Mouse (Mus musculus) forebrain, postnatal 0 days (tissue): ENCODE data around the gene Ugt1a10. TPM values are rescaled to one million over a fixed set of nuclear protein-coding genes. Genes with fewer than 3 reads are reported as not detected.

Source experiments
- ATAC-seq: fragments of 200-750 bp; cut with Nextera tagmentation; 2 replicates; pipeline ENCODE4 v1.8.0; 2017; ENCODE audit warnings: mild to moderate bottlenecking, moderate library complexity
- DNase-seq: peaks from one replicate; pipeline ENCODE4 v3.0.0-alpha.2; 2015
- H3K27ac ChIP-seq: fragments of 300-500 bp; sonication (generic); 2 replicates; pipeline ENCODE4 v1.5.1; 2014; ENCODE audit warnings: low read depth, mild to moderate bottlenecking, antibody characterized with exemption, low read length, moderate library complexity, mixed read lengths
- H3K27me3 ChIP-seq: fragments of 300-500 bp; sonication (generic); 2 replicates; pipeline ENCODE4 v1.6.1; 2014; ENCODE audit warnings: mild to moderate bottlenecking, low read length, mixed read lengths; ENCODE audit not compliant: insufficient read depth
- H3K36me3 ChIP-seq: fragments of 300-500 bp; sonication (generic); 2 replicates; pipeline ENCODE4 v1.6.1; 2014; ENCODE audit warnings: mild to moderate bottlenecking, moderate library complexity; ENCODE audit not compliant: insufficient read depth
- H3K4me1 ChIP-seq: fragments of 300-500 bp; sonication (generic); 2 replicates; pipeline ENCODE4 v1.6.1; 2014; ENCODE audit warnings: antibody characterized with exemption; ENCODE audit not compliant: insufficient read depth
- H3K4me2 ChIP-seq: fragments of 300-500 bp; sonication (generic); 2 replicates; pipeline ENCODE4 v1.6.1; 2014; ENCODE audit warnings: low read depth, mild to moderate bottlenecking, moderate library complexity
- H3K4me3 ChIP-seq: fragments of 300-500 bp; sonication (generic); 2 replicates; pipeline ENCODE4 v1.5.1; 2014; ENCODE audit warnings: low read depth, low read length, mixed read lengths
- H3K9ac ChIP-seq: fragments of 300-500 bp; sonication (generic); 2 replicates; pipeline ENCODE4 v1.6.1; 2014; ENCODE audit warnings: mild to moderate bottlenecking
- H3K9me3 ChIP-seq: fragments of 300-500 bp; sonication (generic); 2 replicates; pipeline ENCODE4 v1.6.1; 2016; ENCODE audit warnings: low read length
- CTCF ChIP-seq: sonication (generic); IDR thresholded peaks from 2 replicates; pipeline ENCODE4 v1.5.1; 2016; ENCODE audit warnings: antibody characterized with exemption, control low read depth, low read depth
- WGBS: fragments of 180-500 bp; shearing (Covaris S2); extraction: QIAGEN DNeasy Blood & Tissue Kit; methylation state at CpG from one replicate; pipeline ENCODE4 v1.1.7; 2014; 5-methylcytosine and 5-hydroxymethylcytosine counted together
- polyA plus RNA-seq: library from polyadenylated mRNA; unstranded; fragments of >200 nt; fragmentation: Nextera tagmentation; extraction: Ambion mirVana; gene quantifications from 2 replicates; pipeline ENCODE4 v1.2.1, GENCODE M21; 2015
- total RNA-seq: library from RNA; depleted of rRNA; stranded (reverse); fragments of >200 nt; gene quantifications from 2 replicates; pipeline ENCODE4 v1.2.3, GENCODE M21; 2014

Gene Ugt1a10
- total and polyA plus RNA-seq, 2 experiments from 2014 or later = not detected

DNA sequence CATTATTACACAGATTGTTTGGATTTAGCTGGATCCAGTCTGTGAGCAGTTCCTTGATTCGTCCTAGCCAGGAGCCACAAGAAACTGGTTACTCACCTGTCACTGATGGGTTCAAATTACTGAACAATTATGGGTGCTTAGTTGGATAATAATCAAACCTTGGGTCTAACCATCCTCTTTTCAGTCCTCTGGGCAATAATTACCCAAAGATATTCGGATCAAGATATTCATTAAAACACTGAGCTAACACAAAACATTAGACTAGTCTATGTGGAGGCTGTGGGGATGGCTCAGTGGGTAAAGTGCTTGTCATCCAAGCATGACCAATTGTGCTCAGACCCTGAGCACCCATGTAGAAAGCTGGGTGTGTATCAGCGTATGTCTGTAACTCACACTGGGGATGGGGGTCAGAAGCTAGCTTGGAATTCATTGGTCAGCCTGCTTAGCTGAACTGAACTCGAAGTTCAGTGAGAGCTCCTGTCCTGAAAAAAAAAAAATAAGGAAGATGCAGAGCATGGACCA lies 180.8 kb downstream of the Ugt1a10 start:
- TF ChIP-seq CTCF = no peak
- WGBS = 60% methylated on average over 4 of the region's 4 CpGs

DNA sequence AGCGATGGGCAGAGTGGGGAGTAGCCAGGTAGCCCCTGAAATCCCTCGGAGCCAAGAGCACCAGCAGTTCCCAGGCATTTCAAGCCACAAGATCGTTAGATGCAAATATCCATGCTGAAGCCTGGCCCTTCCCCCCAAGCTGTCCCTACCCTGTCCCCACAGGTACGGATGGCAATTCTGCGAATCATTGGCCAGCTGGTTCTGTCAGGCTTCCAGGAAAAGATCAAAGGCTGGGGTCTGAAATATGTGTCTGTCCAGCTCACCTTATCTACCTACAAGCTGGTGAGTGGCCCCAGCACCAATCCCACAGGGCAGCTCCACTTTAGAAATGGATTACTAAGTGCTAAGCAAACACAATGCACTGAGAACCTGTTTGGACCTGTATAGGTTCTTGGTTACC lies 182.1 kb downstream of the Ugt1a10 start:
- ATAC-seq (no peak), DNase-seq (no peak)
- Histone ChIP-seq H3K36me3 (no peaks in the 10 kb centered on the region), H3K9me3 (peaks cover 98% of the 10 kb centered on the region), H3K27ac (no peak overlapping the region), H3K4me2 (no peak overlapping the region), H3K9ac (no peak overlapping the region), H3K4me1 (no peaks in the 10 kb centered on the region), H3K27me3 (no peaks in the 10 kb centered on the region), H3K4me3 (no peak overlapping the region)
- WGBS = 79% methylated on average over 5 of the region's 5 CpGs
- TF ChIP-seq CTCF = no peak

More for the DNA sequence above, 180.8 kb downstream of the Ugt1a10 start:
- H3K4me3 ChIP-seq = no peak overlapping the region
- no peaks in the 10 kb centered on the region for H3K27me3 ChIP-seq
- DNase-seq = no peak
- no peaks in the 10 kb centered on the region for H3K4me1 ChIP-seq
- no peaks in the 10 kb centered on the region for H3K36me3 ChIP-seq
- H3K4me2 ChIP-seq = no peak overlapping the region
- ATAC-seq = no peak
- no peak overlapping the region for H3K9ac ChIP-seq
- peaks cover 98% of the 10 kb centered on the region for H3K9me3 ChIP-seq
- H3K27ac ChIP-seq = no peak overlapping the region

- Histone ChIP-seq H3K36me3 (no peaks in the 10 kb centered on the region), H3K4me1 (no peaks in the 10 kb centered on the region), H3K9me3 (peaks cover 97% of the 10 kb centered on the region), H3K9ac (no peak overlapping the region), H3K27me3 (no peaks in the 10 kb centered on the region), H3K4me2 (no peak overlapping the region), H3K27ac (no peak overlapping the region), H3K4me3 (no peak overlapping the region)
- DNase-seq (no peak), ATAC-seq (no peak)
- TF ChIP-seq CTCF = no peak
- 81% methylated on average over 6 of the region's 6 CpGs for whole genome bisulfite sequencing
Measured at GRCm38 (mm10) chr1:88238771-88239170, 183.6 kb downstream of the Ugt1a10 start.

DNA sequence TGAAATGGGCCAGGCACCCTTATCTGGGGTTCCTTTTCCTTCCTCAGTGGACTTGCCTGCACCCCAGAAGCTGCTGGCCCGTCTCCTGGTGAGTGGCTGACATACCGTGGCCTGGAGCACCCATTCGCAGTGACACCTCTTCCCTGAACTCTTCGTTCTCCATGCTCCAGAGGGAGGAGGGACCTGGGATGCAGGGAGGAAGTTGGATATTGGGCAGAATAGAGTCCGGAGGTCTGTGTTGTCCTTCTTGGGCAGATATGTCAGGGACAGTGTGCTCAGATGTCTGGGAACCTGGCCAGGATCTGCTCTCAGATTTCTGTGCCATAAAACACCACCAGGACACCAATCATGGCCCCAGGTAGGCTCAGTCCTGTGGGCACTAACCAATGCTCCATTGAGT lies 184.9 kb downstream of the Ugt1a10 start:
- no peak overlapping the region for H3K4me2 ChIP-seq
- no peaks in the 10 kb centered on the region for H3K4me1 ChIP-seq
- no peak overlapping the region for H3K9ac ChIP-seq
- DNase-seq = no peak
- no peak overlapping the region for H3K4me3 ChIP-seq
- WGBS = 75% methylated on average over 5 of the region's 5 CpGs
- no peak for ATAC-seq
- H3K27ac ChIP-seq = no peak overlapping the region
- no peaks in the 10 kb centered on the region for H3K27me3 ChIP-seq
- no peaks in the 10 kb centered on the region for H3K36me3 ChIP-seq
- H3K9me3 ChIP-seq = peaks cover 97% of the 10 kb centered on the region
- TF ChIP-seq CTCF = no peak

DNA sequence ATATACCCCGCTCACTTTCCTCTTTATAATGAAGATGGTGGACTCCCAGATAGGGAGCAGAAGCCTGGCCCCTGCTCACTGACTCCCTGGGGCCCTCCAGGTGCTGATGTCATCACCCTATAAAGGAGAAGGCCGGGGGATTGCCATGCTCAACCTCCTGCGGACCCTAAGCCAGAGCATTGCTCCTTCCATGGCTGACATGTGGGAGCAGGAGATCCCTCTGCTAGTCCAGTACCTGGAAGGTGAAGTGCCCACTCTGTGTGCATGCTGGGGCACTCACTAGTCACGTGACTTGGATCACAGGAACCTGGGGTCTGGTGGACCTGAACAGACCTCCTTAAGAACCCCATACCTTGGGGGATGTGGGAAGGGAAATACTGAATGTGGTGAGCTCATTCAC lies 185.4 kb downstream of the Ugt1a10 start:
- no peaks in the 10 kb centered on the region for H3K4me1 ChIP-seq
- DNase-seq = no peak
- H3K27ac ChIP-seq = no peak overlapping the region
- no peaks in the 10 kb centered on the region for H3K27me3 ChIP-seq
- H3K9me3 ChIP-seq = peaks cover 97% of the 10 kb centered on the region
- no peak overlapping the region for H3K9ac ChIP-seq
- TF ChIP-seq CTCF = no peak
- 74% methylated on average over 4 of the region's 4 CpGs for WGBS
- no peak for ATAC-seq
- no peak overlapping the region for H3K4me2 ChIP-seq
- no peaks in the 10 kb centered on the region for H3K36me3 ChIP-seq
- H3K4me3 ChIP-seq = no peak overlapping the region

GRCm38 (mm10) chr1:88243861-88244260 lies 188.7 kb downstream of the Ugt1a10 start:
- Histone ChIP-seq H3K4me2 (no peak overlapping the region), H3K27me3 (no peaks in the 10 kb centered on the region), H3K4me3 (no peak overlapping the region), H3K9ac (no peak overlapping the region), H3K4me1 (no peaks in the 10 kb centered on the region), H3K36me3 (no peaks in the 10 kb centered on the region), H3K9me3 (peaks cover 100% of the 10 kb centered on the region), H3K27ac (no peak overlapping the region)
- ATAC-seq (no peak), DNase-seq (no peak)
- WGBS = 69% methylated on average over 5 of the region's 5 CpGs
- no peak for TF ChIP-seq CTCF

DNA sequence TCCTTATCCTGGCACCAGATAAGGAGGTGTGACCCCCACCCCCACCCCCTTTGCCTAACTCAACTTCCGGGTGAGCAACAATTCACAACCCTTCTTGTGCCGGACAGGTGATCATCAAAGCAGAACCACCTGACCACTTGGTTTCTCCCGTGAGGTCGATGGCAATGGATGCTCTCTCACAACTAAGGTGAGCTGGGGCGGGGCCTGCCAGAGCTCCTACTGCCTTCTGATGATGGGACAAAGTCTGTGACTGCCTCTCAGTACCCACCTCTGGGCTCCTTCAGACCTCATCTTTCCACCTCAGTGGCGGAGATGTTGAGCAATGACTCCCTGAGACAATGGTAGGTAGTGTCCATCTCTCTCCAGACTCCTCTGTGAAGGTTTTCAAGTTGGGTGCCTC lies 190.7 kb downstream of the Ugt1a10 start:
- Histone ChIP-seq H3K36me3 (no peaks in the 10 kb centered on the region), H3K9me3 (peaks cover 100% of the 10 kb centered on the region), H3K27me3 (no peaks in the 10 kb centered on the region), H3K27ac (no peak overlapping the region), H3K9ac (no peak overlapping the region), H3K4me1 (no peaks in the 10 kb centered on the region), H3K4me2 (no peak overlapping the region), H3K4me3 (no peak overlapping the region)
- no peak for ATAC-seq
- WGBS = 80% methylated on average over 6 of the region's 6 CpGs
- no peak for TF ChIP-seq CTCF
- DNase-seq = no peak
